Mouse (Mus musculus) bone marrow macrophage, adult 2 months (primary cell): ENCODE data around the gene Ndufv3. TPM values are rescaled to one million over a fixed set of nuclear protein-coding genes. Genes with fewer than 3 reads are reported as not detected.

ENCODE experiments used
- H3K27ac ChIP-seq: 2 replicates; pipeline ENCODE4 v1.5.1; 2012; ENCODE audit warnings: low read depth, low read length; ENCODE audit not compliant: insufficient read depth
- H3K4me1 ChIP-seq: 2 replicates; pipeline ENCODE4 v1.6.1; 2012; ENCODE audit warnings: low read length; ENCODE audit not compliant: control insufficient read depth, insufficient read depth
- H3K4me3 ChIP-seq: 2 replicates; pipeline ENCODE4 v1.5.1; 2012; ENCODE audit warnings: mild to moderate bottlenecking, low read length, moderate library complexity; ENCODE audit not compliant: insufficient read depth
- CTCF ChIP-seq: IDR thresholded peaks from 2 replicates; pipeline ENCODE4 v1.5.1; 2012; ENCODE audit warnings: low read depth, mild to moderate bottlenecking, low read length, moderate library complexity
- POLR2A ChIP-seq: IDR thresholded peaks from 2 replicates; pipeline ENCODE4 v1.6.1; 2012; ENCODE audit warnings: mild to moderate bottlenecking, low read depth, low read length, borderline replicate concordance
- polyA plus RNA-seq: library from polyadenylated mRNA; stranded (reverse); fragments of >200 nt; gene quantifications from 2 replicates; pipeline ENCODE4 v1.2.4, GENCODE M21; 2012; ENCODE audit not compliant: missing spikeins, insufficient read depth, insufficient read length

Ndufv3 gene
- 132 and 146 TPM in 2 replicates for polyA plus RNA-seq

DNA sequence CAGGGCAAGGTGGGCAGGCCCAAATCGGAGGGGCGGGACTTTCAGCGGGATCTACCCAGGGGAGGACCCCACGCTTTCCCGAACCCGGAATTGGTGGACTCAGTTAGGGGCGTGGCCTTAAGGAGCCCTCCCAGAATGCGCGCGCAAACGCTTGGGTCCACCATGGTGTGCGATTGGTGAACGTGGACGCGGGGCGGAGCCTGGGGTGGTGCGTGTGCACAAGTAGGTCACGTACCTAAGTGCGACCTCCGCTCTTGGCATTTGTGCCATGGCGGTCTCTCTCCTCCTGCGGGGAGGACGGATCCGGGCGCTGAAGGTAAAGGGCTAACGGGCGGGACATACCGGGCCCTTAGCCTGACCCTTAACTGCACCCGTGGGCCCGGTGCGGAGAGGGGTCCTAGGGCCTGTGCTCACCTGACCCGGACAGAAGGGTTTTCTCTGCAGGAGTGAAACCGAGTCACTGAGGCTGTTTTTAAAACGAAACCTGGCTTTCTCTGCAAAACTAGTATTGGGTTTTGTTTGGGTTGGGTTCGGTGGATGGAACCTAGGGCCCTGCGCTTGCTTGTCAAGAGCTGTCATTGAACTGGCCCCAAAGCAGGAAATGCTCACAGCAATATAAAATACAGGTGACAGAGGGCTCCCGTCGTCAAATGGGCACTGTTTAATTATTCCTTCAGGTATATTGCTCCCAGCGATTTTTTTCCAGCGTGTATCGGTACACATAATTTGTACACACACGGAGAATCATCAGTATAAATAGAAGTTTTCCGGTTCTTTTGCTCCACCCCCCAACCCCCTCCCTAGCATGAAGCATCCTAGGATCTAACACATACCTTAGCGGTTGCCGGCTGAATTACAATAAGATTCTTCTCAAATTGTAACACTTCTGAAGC lies at the start of gene Ndufv3, which contains the start of gene Wdr4:
Gene Ndufv3 (plus strand): TSS at position 170 of the 893 bp plus-strand sequence.
Gene Wdr4 (minus strand): TSS at position 35 of the 893 bp plus-strand sequence.
- peak within 1 kb of the TSS; percentile 72 for H3K4me3 ChIP-seq
- H3K4me1 ChIP-seq = peaks cover 7% of the 10 kb centered on the region
- peak within 1 kb of the TSS; percentile 63 for H3K27ac ChIP-seq
- TF ChIP-seq CTCF (no peak), POLR2A (peak; percentile 89; the same call in 1 of the 2 replicates)

DNA sequence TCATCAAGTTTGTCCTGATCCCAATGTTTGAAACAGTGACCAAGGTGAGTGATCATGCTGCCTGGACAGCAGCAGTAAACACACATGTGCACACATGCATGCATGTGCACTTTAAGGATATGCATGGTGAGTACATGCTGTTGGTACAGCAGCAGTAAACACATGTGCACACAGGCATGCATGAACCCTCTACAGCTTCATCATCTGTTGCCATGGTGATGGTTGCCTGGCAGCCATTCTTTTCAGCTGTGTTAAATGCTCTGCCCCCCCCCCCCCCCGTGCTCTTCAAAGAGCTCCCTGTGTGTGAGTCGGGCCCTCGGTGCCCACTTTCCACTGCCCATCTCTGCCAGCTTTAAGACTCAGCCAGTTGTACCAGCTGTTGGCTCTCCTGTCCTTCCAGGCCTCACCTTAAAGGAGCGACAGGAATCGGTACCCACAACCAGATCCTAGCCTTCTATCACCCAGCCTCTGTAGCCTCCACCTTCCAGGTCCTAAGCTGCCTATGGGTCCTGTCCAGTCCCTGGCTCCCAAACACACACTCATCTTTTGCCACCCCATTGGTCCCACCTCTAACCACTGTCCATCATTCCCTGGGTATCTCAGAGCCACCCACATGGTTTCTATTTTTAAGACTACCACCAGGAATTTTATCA lies 49.0 kb upstream of the Ndufv3 start:
- Histone ChIP-seq H3K4me1 (no peaks in the 10 kb centered on the region), H3K4me3 (no peak overlapping the region), H3K27ac (no peak overlapping the region)
- TF ChIP-seq CTCF (no peak), POLR2A (no peak)

DNA sequence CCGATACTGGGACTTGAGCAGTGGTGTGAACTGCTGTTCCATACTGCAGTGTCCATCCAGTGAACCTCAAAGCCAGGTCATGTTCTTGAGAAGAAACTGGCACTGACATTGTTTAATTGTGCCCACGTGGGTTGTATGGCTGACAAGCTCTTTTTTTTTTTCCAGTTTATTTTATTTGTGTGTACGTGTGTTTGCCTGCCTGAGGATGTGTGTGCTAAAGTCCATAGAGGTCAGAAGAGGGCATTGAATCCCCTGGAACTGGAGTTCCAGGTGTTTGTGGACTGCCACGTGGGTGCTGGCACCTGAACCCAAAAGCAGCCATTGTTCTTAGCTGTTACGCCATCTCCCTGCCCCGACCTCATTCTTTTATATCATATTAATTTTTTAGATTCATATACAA lies 45.5 kb upstream of the Ndufv3 start:
- H3K27ac ChIP-seq = no peak overlapping the region
- H3K4me3 ChIP-seq = no peak overlapping the region
- H3K4me1 ChIP-seq = no peaks in the 10 kb centered on the region
- TF ChIP-seq POLR2A = no peak
- TF ChIP-seq CTCF = no peak

GRCm38 (mm10) chr17:31478606-31479005 lies 41.3 kb upstream of the Ndufv3 start:
- TF ChIP-seq POLR2A (no peak), CTCF (no peak)
- no peak overlapping the region for H3K27ac ChIP-seq
- no peaks in the 10 kb centered on the region for H3K4me1 ChIP-seq
- no peak overlapping the region for H3K4me3 ChIP-seq

DNA sequence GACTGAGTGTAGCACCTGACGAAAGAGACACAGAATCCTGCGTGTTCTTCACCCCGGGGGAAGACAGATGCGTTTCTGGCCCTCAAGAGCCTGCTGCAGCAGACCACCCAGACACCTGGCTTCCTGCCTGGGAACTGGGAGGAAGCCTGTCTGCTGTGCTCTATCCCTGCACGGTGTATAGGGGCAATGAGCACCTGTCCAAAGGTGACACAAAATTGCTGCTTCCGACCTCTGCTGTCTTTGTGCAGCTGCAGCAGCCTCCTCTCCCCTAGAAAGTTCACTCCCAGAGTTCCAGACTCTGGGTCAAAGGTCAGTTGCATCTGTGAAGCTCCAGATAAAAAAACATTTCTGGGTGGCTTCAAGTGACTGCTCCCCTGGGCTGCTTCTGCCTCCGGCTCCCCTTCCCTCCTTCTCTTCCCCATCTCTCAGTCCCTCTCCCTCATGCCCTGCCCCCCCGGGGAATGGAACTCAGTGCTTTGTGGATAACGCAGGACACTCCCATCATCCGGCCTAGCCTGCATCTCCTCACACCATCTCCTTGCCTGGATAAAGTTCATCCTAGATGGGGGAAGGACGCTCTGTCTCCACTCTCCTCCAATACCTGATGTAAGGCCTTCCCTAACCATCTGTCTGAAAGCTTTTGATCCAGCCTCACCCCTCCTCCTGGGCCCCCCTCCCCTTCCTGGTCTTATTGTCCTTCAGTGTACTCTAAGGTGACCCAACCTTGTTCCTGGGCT lies 40.6 kb upstream of the Ndufv3 start:
- Histone ChIP-seq H3K4me3 (no peak overlapping the region), H3K4me1 (no peaks in the 10 kb centered on the region), H3K27ac (no peak overlapping the region)
- no peak for TF ChIP-seq CTCF
- TF ChIP-seq POLR2A = no peak

- H3K27ac ChIP-seq = no peak overlapping the region
- no peaks in the 10 kb centered on the region for H3K4me1 ChIP-seq
- TF ChIP-seq CTCF (no peak), POLR2A (no peak)
- H3K4me3 ChIP-seq = no peak overlapping the region
Observed at GRCm38 (mm10) chr17:31486616-31487198, 33.2 kb upstream of the Ndufv3 start.

- no peaks in the 10 kb centered on the region for H3K4me1 ChIP-seq
- no peak overlapping the region for H3K27ac ChIP-seq
- no peak overlapping the region for H3K4me3 ChIP-seq
- TF ChIP-seq CTCF = no peak
- no peak for TF ChIP-seq POLR2A
Observed at GRCm38 (mm10) chr17:31487433-31488060, 32.4 kb upstream of the Ndufv3 start.

- TF ChIP-seq POLR2A = no peak
- TF ChIP-seq CTCF = no peak
- H3K4me1 ChIP-seq = no peaks in the 10 kb centered on the region
- H3K27ac ChIP-seq = no peak overlapping the region
- H3K4me3 ChIP-seq = no peak overlapping the region
Observed at GRCm38 (mm10) chr17:31491355-31491754, 28.6 kb upstream of the Ndufv3 start.

DNA sequence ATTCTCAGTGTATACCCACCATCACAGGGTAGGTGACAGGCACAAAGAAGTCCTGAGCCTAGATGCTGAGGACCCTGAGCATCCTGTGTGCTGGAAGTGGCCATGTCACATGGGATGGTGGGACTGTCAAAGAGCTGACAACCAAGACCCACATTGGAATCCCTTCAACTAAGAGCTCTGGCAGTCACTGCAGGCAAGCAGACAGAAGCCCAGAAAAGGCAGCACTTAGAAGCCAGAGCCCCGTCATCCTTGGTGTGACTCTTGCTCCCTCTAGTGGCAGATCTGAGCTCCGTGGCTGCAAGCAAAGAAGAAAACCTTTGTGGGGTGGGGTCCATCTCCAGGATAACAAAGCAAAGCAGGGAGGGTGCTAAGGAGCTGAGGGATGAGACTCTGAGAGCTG lies 27.5 kb upstream of the Ndufv3 start:
- Histone ChIP-seq H3K27ac (no peak overlapping the region), H3K4me1 (no peaks in the 10 kb centered on the region), H3K4me3 (no peak overlapping the region)
- TF ChIP-seq POLR2A (no peak), CTCF (peak; percentile 83)
